Mouse (Mus musculus): ENCODE data around the gene Cbx3.
"Not testable (repeated sequence)": the region's sequence is repeated elsewhere in the genome, so short reads cannot be mapped to it uniquely, and the experiment has no call there.

The Cbx3 gene

DNA sequence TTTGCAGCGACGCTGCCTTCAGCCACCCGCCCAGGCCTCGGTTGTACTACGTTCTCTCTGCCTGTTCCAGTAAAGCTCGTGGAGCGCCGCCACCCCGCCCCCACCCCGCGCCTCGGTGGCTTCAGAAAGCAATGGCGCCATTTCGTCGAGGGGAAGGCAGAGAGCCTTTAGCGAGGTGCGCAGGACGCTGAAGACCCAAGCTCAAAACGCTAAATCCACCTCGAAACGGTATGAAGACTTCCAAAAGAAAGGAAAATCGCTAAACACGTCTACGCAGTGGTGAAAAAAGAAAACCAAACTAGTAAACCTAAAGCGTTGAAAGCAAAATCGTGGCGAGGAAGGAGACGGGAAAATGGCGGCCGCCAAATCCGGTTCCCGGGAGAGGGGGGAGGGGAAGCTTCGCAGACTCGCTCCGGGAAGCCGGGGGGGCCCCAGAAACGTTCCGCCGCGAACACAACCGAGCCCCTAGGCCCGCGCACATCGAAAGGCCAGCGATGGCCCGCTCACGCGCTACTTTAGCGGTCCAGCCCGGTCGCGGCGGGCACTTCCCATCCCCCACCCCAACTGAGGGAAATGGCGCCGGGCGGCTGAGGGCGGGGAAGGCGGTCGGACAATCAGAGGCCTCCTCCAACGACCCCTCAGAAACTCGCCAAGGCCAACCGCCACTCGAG, 1.1 kb upstream of the Cbx3 start:
- intact Hi-C loops (cut with DNase I) = no loop called here

DNA sequence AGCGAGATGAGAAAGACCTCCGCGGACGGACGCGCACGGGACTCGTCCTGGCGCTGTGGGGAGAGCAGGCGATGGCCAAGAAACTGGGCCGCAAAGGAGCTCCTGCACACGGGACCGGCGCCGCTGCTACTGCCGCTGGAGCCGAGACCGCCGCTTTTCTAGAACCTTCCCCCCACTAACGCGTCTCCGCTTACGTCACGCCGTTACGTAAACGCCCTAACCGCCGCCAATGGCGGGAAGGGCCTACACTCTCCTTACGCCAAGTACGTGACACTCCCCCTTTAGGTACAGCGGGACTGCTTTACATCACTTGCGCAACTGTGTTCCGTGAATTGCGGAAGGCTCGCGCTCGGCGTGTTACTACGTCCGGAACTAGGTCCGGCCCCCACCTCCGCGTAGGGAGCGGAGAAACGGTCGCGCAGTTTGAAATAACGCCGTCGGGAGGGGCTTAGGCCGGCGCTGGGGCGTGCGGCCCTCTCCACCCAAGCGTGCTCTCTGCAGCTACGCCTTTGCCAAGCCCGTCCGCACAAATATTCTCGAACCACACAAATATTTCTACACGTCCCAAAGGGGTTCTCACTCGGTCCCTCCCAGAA, 347 bp upstream of the Cbx3 start, which contains the start of gene Hnrnpa2b1:
Gene Hnrnpa2b1 (minus strand): TSS at position 180 of the 596 bp plus-strand sequence.
- intact Hi-C loops (cut with DNase I) = loop anchor here (10.0 kb wide), 1 partner anchor 85 kb away; no protein-coding TSS in a partner anchor

DNA sequence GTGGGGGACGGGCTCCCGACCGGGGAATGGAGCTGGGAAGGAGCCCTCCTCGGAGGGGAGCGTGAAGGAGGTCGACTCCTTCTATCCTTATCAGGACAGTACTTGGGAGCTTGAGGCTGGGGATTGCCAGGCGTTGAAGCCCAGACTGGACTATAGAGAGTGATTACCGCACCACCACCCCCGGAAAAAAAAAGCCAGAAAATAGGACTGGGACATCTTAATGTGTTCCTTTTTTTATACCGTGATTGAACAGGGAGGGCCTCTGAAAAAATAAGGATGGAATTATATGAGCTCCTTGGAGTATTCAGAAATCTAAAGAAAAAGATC, 982 bp downstream of the Cbx3 start:
- intact Hi-C loops (cut with DNase I) = loop anchor here (10.0 kb wide), 1 partner anchor 86 kb away; no protein-coding TSS in a partner anchor

DNA sequence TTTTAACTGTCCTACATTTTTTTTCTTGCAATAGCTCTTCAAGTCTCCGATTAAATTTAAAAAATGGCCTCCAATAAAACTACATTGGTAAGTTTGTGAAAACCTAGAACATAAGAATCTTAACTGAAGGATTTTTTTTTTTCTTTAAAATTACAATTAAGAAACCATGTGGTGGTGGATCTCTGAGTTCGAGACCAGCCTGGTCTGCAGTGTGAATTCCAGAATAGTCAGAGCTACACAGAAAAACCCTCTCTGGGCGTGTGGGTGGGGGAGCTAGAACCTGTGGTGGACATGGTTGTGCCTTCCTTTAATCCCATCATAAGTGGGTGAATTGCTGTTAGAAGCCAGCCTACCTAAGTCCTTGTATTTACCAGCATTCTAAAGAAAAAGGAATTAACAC, 1.6 kb downstream of the Cbx3 start:
- intact Hi-C loops (cut with DNase I) = loop anchor here (10.0 kb wide), 1 partner anchor 87 kb away; no protein-coding TSS in a partner anchor

DNA sequence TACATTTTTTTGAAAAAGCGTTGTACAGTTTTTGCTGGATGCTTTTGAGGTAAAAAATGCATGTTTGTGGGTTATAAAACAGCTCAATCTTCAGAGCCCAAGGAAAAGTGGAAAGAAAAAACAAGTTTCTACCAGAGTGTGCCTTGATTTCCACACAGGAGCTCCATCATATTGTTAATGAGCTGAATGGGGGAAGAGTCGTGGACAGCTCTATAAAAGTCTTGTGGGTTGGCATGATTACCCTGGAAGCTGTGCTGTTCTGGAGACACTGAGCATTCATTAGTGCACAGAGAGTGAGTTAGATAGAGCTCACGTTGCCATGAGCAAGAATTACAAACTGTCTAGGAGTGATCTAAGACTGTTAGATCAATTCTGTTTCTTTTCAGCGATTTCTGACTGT, 2.1 kb downstream of the Cbx3 start:
- intact Hi-C loops (cut with DNase I) = loop anchor here (10.0 kb wide), 1 partner anchor 87 kb away; no protein-coding TSS in a partner anchor

DNA sequence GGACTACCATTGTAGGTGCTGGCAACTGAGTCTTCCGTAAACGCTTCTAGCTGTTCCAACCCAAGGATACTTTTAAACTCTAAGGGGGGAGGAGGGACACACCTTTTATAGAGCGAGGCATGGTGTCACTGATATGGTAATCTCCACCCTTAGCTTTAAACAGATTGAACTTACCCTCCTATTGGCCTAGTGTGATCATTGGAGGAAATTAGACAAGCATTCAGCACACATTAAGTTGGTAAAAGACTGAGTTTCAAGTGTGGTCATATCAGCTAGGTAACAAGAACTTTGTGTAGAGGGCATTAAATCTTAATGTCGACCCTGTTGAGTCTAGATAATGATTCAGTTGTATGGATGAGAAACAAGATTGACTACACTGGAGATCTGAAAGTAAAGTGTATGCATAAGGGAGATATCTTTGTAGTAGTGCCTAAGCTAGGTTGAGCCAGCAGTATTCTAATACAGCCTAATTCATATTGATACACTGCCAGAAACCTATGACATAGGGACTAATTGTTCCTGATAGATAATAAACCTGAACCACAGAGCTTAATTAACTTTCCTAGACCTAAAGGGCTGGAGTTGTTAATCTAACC, 9.1 kb downstream of the Cbx3 start:
- intact Hi-C loops (cut with DNase I) = loop anchor here (10.0 kb wide), 1 partner anchor 94 kb away; no protein-coding TSS in a partner anchor

DNA sequence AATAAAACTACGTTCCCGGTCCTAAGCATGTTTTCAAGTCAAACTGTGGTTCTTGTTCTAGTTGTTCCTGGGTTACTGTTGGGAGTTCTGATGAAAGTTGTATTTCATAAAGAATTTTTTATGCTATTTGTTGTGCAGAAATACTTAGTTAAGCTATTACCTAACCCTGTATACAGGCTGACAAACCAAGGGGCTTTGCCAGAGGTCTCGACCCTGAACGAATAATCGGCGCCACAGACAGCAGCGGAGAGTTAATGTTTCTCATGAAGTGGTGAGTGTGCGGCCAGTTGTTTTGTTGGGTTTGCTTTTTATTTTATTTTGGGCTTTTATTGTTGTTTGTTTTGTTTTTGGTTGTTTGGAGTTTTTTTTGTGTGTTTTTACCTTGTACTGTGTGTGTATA, 11.4 kb downstream of the Cbx3 start:
- intact Hi-C loops (cut with DNase I) = no loop called here

DNA sequence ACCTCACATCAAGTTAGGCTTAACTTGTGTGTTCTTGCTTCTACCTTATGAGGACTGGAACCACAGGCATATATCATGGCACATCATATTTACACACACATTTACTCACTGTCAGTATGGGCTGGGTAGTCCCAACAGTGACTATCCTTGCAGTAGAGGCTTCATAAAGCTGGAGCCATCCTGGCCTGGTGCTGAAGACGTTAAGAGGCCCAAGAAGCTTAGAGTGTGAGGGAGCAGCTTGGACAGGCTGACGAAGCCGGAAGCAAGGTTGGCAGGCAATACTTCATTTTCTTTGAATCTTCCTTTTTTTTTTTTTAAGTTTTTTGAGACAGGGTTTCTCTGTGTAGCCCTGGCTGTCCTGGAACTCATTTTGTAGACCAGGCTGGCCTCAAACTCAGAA, 13.7 kb downstream of the Cbx3 start:
- intact Hi-C loops (cut with DNase I) = no loop called here

DNA sequence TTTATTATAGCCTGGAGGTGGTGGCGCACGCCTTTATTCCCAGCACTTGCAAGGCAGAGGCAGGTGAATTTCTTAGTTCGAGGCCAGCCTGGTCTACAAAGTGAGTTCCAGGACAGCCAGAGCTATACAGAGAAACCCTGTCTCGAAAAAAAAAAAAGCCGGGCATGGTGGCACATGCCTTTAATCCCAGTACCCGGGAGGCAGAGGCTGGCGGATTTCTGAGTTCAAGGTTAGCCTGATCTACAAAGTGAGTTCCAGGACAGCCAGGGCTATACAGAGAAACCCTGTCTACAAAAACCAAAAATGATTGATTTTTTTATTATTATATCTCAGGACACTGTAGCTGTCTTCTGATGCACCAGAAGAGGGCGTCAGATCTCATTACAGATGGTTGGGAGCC, 14.4 kb downstream of the Cbx3 start:
- intact Hi-C loops (cut with DNase I) = not testable (repeated sequence)

DNA sequence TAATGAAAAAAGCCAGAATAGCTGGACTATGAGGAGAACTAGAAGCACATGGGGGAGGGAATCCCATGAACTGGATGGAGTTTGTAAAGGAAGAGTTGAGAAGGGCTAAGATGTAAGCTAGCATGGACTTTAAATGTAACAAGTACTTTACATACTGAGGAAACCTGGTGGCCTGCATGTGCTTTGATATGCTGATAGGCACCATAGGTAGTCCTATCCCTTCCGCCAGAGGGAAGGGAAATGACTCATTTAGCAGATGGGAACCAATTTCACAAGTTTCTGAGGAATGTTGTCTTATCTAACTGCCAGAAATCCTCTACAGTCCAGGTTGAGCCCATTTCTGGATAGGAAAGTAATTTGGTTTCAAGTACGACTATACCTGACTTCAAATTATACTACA, 15.5 kb downstream of the Cbx3 start:
- intact Hi-C loops (cut with DNase I) = no loop called here

DNA sequence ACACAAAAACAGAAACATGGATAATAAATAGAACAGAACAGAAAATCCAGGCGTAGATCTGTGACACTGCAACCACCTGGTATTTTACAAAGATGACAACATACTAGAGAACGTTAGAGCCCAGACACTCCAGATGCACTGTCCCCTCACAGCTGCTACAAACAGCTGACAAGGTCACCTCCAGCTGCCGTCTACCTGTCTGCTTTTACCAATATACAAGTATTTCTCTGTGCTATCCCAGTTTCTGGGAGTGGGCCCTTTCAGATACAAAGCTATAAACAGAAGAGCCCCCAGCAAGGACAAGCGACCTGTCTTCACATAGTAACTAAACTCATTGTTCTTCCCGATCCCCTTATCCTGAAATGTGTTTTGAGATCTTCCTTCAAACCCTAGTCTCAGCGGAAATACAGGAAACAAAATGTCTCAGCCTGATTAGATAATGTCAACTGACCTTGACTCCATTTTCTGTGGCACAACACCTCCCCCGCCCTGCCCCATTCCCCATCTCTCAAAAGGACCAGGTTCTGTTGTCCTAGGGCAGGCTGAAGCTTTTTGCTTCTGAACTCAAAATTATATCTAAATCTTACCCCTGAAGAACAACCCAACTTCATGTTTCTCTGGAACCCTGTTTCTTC, 16.0 kb downstream of the Cbx3 start:
- intact Hi-C loops (cut with DNase I) = no loop called here

DNA sequence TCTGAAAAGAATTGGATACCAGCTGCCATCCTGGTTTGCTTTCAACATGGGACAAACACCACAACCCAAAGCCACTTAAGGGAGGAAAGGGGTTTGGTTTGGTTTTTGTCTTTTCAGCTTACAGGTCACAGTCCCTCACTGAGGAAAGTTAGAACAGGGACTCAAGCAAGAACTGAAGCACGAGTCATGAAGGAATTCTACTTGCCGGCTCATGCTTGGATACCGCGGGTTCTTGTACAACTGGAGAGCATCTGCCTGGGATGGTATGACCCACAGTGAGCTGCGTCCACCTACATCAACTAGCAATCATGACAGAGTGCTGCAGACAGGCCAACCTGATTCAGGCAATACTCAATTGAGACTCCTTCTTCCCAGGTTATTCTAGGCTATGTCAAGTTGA, 16.6 kb downstream of the Cbx3 start:
- intact Hi-C loops (cut with DNase I) = no loop called here

DNA sequence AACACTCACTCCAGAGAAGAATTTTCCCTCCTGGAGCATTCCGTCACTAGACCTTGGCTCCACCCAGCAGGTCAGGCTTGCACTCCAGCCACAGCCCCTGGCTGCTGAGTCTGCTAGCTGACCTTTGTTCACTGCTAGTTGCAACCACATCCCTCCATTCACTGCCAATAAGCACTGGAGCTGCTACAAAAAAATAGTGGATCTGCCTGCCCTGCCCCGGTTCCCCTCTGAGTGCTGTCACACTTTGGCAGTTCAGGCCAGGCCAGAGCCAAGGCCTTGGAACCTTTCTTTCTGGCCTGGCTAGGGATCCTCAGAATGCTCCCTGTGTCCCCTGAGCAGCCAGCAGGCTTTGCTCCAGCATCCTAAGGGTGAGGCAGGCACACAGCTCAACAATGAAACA, 19.6 kb downstream of the Cbx3 start:
- intact Hi-C loops (cut with DNase I) = no loop called here

DNA sequence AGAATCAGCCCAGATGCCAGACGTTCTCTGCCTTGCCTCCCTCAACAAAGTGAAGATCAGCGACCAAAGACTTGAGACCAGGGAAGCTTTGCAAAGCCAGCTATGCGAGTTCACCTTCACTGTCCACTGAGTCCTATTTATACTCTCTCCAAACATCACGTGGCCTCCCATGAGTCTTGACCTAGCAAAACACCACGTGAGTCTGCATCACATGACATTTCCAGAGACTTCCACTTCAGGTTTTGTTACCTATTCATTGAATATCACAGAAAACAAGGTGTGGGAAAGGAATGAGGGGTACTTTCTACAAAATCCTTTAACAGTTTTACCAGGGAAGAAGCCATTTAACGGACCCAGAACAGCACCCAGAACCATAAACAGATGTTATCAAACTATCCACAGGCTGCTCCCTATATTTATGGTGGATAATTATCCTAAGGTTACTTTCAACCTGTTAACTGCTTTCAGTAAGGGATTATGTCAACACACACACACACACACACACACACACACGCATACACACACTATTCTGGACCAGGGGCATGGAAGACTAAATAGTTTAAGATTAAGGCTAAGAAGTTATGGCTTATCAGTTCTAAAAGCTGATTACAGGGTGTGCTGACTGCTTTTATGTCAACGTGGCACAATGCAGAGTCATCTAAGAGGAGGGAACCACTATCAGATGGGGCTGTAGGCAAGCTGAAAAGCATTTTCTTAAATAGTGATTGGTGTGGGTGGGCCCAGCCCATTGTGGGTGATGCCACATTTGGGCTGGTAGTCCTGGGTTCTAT, 27.4 kb downstream of the Cbx3 start:
- intact Hi-C loops (cut with DNase I) = no loop called here

DNA sequence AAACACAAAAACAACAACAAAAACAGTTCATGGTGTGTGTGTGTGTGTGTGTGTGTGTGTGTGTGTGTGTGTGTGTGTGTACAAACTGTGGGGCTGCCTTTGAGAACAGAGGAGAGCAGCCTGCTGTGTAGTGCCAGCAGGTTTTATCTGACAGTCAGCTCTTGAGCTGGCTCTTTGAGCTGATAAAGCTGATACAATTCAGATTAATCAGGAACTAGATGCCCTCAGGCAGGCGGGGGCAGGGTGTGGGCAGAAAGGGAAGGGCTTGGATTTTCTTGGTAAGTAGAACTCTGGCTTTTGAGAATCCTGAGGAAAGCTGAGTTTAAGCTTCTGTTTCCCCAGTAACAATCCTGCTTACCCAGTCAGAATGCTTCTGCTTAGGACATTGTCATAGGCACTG, 35.5 kb downstream of the Cbx3 start:
- intact Hi-C loops (cut with DNase I) = no loop called here

DNA sequence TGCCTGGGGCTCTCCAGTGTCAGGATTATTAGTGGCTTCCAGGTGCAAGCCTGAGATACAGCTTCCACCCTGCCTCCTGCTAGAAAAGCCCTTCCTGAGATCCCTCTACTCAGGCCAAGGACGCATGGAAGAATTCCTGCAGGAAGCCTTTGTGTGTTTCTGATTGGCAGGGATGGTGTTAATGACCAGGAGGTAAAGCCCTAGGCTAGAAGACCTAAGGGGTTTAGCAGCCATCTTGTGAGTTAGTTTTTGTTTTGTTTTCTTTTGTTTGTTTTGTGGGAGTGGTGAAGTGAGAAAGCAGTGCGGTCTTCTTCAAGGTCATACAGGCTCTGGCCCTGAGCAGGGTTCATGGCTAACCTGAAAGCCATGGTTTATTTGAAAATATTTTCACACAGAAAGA, 37.4 kb downstream of the Cbx3 start:
- intact Hi-C loops (cut with DNase I) = no loop called here

DNA sequence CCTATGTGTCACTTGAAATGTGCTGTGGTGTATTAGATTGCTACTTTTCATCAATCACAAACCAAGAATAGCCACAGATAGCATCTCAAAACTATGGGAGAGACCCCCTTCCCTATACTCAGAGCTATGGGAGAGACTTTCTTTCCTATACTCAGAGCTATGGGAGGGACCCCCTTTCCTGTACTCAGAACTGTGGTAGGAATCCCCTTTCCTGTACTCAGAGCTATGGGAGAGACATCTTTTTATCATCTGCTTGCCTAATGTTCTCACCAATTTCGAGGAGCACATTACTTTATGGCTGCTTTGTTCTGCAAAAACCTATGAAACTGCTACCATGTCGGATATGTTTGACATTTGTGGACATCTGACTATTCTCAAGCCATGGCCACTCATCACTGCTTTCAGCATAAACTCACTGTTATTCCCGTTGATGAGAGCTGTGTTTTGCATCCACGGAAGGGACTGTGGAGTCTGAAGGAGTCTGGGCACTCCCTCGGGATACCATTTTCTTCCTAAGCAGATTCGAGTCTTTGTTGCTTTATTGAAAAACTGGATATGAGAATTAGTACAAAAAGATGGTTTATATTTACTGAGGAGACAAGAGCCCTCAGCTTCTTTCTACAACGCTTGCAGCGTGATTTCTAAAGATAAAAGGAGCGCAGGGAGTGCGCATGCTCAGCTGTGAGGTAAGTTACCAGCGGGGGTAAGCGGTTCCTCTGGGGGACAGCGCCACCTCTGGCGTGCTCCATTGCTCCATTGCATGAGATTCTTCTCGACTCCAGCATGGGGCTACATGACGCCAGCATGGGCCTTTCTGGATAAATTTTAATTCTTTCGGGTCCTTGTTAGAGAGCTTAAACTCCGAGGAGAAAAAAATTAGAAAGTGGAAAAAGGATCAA, 38.8 kb downstream of the Cbx3 start:
- intact Hi-C loops (cut with DNase I) = loop anchor here (1.0 kb wide), 1 partner anchor 125 kb away; no protein-coding TSS in a partner anchor

DNA sequence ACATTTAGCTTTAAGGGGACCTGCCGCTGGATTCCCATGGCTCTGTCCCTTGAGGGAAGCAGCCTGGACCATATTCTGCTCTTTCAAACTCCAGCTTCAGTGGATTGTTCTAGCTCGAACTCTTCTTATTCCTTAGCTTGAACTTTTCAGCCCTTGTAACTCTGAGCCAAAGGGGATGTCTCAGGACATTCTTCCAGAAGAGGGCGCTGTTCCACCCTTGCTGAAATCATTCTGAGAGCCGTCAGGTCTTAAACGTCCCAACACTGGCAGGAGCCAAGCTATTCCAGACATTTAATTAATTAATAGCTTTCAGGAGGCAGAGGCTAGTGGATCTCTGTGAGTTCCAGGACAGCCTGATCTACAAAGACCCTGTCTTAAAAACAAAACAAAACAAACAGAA, 39.9 kb downstream of the Cbx3 start:
- intact Hi-C loops (cut with DNase I) = loop anchor here (5.0 kb wide), 1 partner anchor 72 kb away; no protein-coding TSS in a partner anchor

DNA sequence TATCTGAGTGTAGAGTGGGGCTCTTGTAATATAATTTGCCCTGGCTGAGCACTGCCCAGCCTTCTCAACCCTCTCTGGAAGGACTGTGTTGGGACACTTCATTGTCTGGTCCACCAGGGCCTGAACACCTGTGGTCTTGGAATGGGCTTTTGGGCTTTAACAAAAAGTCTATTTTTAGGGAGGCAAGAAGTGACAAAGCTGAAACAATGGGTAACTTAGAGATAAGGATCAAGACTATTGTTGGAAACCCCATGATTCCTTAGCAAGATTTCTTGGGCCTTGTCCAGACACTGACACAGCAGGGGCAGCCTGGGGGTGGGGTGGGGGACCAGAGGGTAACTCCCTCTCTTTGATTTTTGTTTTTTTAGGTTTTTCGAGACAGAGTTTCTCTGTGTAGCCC, 40.8 kb downstream of the Cbx3 start:
- intact Hi-C loops (cut with DNase I) = loop anchor here (5.0 kb wide), 1 partner anchor 71 kb away; no protein-coding TSS in a partner anchor

DNA sequence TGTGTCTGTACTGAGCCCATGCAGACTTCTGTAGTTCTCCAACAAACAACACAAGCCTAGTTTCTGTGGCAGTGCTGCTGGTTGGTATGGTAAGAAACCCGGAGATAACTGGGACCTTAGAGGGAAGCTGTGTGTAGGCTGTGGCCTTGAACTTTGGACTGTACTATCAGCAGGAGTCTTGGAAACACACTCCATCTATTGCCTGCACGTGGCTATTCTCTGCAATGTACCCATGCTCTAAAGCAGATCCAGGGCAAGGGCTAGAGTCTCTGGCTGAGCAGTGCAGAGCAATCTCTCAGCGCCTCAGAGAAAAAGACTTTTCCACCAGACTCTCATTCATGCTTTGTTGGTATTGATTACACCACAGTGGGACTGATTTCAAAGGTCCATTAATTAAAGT, 43.6 kb downstream of the Cbx3 start:
- intact Hi-C loops (cut with DNase I) = loop anchor here (5.0 kb wide), 1 partner anchor 69 kb away; no protein-coding TSS in a partner anchor

Measured in adrenal gland (tissue).